In the genomic region with DNA sequence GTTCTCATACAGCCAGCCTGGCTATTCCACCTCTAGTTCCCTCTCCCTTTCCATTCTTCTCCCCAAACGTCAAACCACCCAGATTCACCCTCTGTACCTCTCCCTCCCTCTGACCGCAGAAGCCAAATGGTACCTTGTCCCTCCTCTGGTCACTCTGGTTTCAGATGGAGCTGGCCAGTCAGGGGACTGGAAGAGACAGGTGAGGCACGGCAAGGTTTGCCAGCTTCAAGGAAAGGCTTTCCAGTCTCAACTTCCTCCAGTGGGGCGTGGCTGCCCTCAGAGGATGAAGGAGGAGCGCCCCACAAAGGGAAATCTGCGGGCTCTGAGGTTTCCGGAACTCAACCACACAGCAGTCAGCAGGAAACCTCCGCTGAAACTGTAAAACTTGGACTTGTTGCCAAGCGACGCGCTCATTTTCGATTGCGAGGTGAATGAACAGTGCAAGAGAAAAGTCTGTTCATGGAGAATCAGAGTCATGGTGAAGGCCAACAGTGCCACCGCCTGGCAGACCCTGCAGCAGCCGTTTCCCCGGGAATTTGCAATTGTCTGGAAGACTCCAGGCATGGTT, we compare ENCODE assay signal across 8 mouse cellular contexts. TPM values are rescaled to one million over a fixed set of nuclear protein-coding genes. Genes with fewer than 3 reads are reported as not detected.
DNase-seq lines count a peak whose midpoint lies in the region; ATAC-seq and TF ChIP-seq lines count a peak whose summit lies in the region.

A gene (minus strand): TSS at position 246 of the 568 bp plus-strand sequence.

- POLR2A ChIA-PET in Patski (lab: Charles Lee) = no interaction called here

- H3K27ac ChIP-seq in hindbrain, embryonic 15.5 days (replicated peaks) = peak within 1 kb of the TSS; percentile 41

- CTCF ChIA-PET in Patski (lab: Charles Lee) = interaction anchor here (0.8 to 1.9 kb wide), 5 partner anchors 8 to 38 kb away, joined by 3 to 6 read pairs (median 4); no protein-coding TSS in a partner anchor

- WGBS in hindbrain, embryonic 15.5 days = 2% methylated on average over 16 of the region's 16 CpGs

- peak within 1 kb of the TSS; percentile 42 for H3K4me3 ChIP-seq in hindbrain, embryonic 15.5 days

- in situ Hi-C loops in Patski (cut with MboI; ENCODE audit: low pct_unique_long_range_greater_than_20kb) = loop anchor here (5.0 kb wide), 2 partner anchors 61 to 1776 kb away; a partner anchor contains a TSS

- no peaks in the 10 kb centered on the region for H3K9me3 ChIP-seq in hindbrain, embryonic 15.5 days

- H3K9ac ChIP-seq in hindbrain, embryonic 15.5 days = peak within 1 kb of the TSS; percentile 35

- peak; percentile 50 for DNase-seq in Patski (ENCODE audit: low read depth, low spot score)
- peak; percentile 78 to 85 for DNase-seq in cerebellum, postnatal 25 days
- peak; percentile 83 to 87 for DNase-seq in frontal cortex, postnatal 36 days (ENCODE audit: low spot score in 2 of 2)
- DNase-seq in layer of hippocampus, postnatal 36 days = peak; percentile 80 to 81
- peak; percentile 72 for DNase-seq in lung, postnatal 25 days (ENCODE audit: low spot score)
- DNase-seq in retina, postnatal 1 day = peak; percentile 82
- DNase-seq in thymus, postnatal 4 days = peak; percentile 78

- H3K4me2 ChIP-seq in hindbrain, embryonic 15.5 days = peak within 1 kb of the TSS; percentile 83

- ATAC-seq in Patski = peak; percentile 99
- peak; percentile 95 for ATAC-seq in hindbrain, embryonic 15.5 days (ENCODE audit: low FRiP score, low read depth)

- peak; percentile 98 for TF ChIP-seq CTCF in Patski (IDR thresholded peaks at IDR 0.05)

- H3K36me3 ChIP-seq in hindbrain, embryonic 15.5 days = no peaks in the 10 kb centered on the region

- peaks cover 6% of the 10 kb centered on the region for H3K4me1 ChIP-seq in hindbrain, embryonic 15.5 days (replicated peaks)

- H3K27me3 ChIP-seq in Patski = no peaks in the 10 kb centered on the region
- no peaks in the 10 kb centered on the region for H3K27me3 ChIP-seq in hindbrain, embryonic 15.5 days

RNA-seq across cellular contexts. Expression of the gene that starts here (rescaled TPM):
- 5.5 TPM for polyA plus RNA-seq in Patski (2021)
- polyA plus RNA-seq in hindbrain, embryonic 15.5 days (2015; fragmentation: Nextera tagmentation; extraction: Ambion mirVana) = 4.7 and 5.1 TPM in 2 replicates
- under 1 TPM; 0.51 to 0.52 TPM for total RNA-seq in layer of hippocampus, postnatal 36 days (2021)

Comparison
In these comparisons a context has a peak if more than half of its experiments do, and no peak if none do; other contexts are left out.
1. Peak in every context shown above with its lines: DNase-seq, ATAC-seq, H3K4me3 ChIP-seq and H3K27ac ChIP-seq.
2. Peak in DNase-seq in layer of hippocampus, postnatal 36 days; RNA of the gene not detected or under 1 TPM.